Comparison of ENCODE assay signal across 18 mouse cellular contexts in the genomic region with DNA sequence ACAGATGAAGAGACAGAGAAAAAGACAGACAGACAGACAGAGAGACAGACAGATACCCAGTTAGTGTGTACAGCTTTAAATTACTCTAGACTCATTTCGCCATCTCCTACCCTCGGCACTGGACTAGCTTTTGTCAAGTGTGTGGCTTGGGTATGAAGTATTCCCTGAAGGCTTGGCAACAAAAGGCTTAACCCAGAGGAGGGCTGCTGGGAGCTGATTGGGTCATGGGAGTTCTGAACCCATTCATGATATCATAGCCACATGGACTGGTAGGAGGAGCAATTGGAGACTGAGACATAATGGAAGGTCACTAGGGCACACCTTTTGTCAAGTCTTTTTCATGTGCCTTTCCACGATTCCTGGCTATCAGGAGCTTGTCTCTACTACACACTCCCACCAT.
"Had no signal": no experiment of that assay in that cellular context is flagged by ENCODE, and none has a peak within 500 bp of the region (broad histone marks: within the 10 kb centered on the region; RNA-seq: fewer than 3 reads in every experiment).

No protein-coding gene starts in this region.

- H3K9ac ChIP-seq: lung, embryonic 14.5 days; midbrain, embryonic 13.5 days; midbrain, embryonic 15.5 days; neural tube, embryonic 13.5 days; neural tube, embryonic 15.5 days had no signal

- H3K4me3 ChIP-seq: midbrain, embryonic 10.5 days; midbrain, embryonic 13.5 days; midbrain, embryonic 15.5 days; myocyte; neural tube, embryonic 13.5 days; neural tube, embryonic 15.5 days had no signal

- H3K4me1 ChIP-seq: midbrain, embryonic 13.5 days; midbrain, embryonic 15.5 days; neural tube, embryonic 13.5 days; neural tube, embryonic 15.5 days had no signal

- ATAC-seq: midbrain, embryonic 13.5 days; midbrain, embryonic 15.5 days had no signal

- H3K36me3 ChIP-seq: midbrain, embryonic 10.5 days; midbrain, embryonic 13.5 days; midbrain, embryonic 15.5 days; neural tube, embryonic 13.5 days; neural tube, embryonic 15.5 days had no signal

- H3K9me3 ChIP-seq: midbrain, embryonic 10.5 days; midbrain, embryonic 13.5 days; midbrain, embryonic 15.5 days; neural tube, embryonic 13.5 days; neural tube, embryonic 15.5 days had no signal

- DNase-seq: lung, adult 18-20 months; lung, embryonic 14.5 days; lung, postnatal 10 days; lung, postnatal 4 days; retina, postnatal 1 day; right cerebral cortex, adult 18-20 months; right cerebral cortex, postnatal 25 days; right cerebral cortex, postnatal 4 days; spleen, adult 18-20 months; thymus, adult 18-20 months; thymus, postnatal 14 days; thymus, postnatal 36 days had no signal

- H3K27ac ChIP-seq: midbrain, embryonic 10.5 days; midbrain, embryonic 13.5 days; midbrain, embryonic 15.5 days; neural tube, embryonic 13.5 days; neural tube, embryonic 15.5 days had no signal

- H3K27me3 ChIP-seq: neural tube, embryonic 13.5 days; neural tube, embryonic 15.5 days had no signal

- H3K4me2 ChIP-seq: lung, embryonic 14.5 days; midbrain, embryonic 13.5 days; midbrain, embryonic 15.5 days; neural tube, embryonic 13.5 days; neural tube, embryonic 15.5 days had no signal
